Mouse (Mus musculus): Measurements from ENCODE around the gene Naa10. TPM values are rescaled to one million over a fixed set of nuclear protein-coding genes. Genes with fewer than 3 reads are reported as not detected.
A peak's percentile ranks its signal among the peaks of the same experiment; 100 is the strongest.

The Naa10 gene
- 77.6 and 87.2 TPM in 2 replicates for polyA plus RNA-seq (2016; fragmentation: Nextera tagmentation; extraction: Ambion mirVana)

GRCm38 (mm10) chrX:73921823-73922549 lies at the start of gene Naa10, which contains the start of gene Arhgap4:
Gene Naa10, minus strand, starts transcription at chrX:73921944.
Gene Arhgap4, minus strand, starts transcription at chrX:73921870.
- Histone ChIP-seq H3K4me3 (peak within 1 kb of the TSS; percentile 63), H3K4me1 (replicated peaks) (no peaks in the 10 kb centered on the region), H3K4me2 (peak within 1 kb of the TSS; percentile 76), H3K27me3 (replicated peaks) (no peaks in the 10 kb centered on the region), H3K9me3 (replicated peaks) (no peaks in the 10 kb centered on the region), H3K9ac (peak within 1 kb of the TSS; percentile 78), H3K36me3 (peaks cover 35% of the 10 kb centered on the region), H3K27ac (ENCODE audit: poor library complexity, severe bottlenecking) (peak within 1 kb of the TSS; percentile 84)
- WGBS = 14% methylated on average over 43 of the region's 43 CpGs
- peak; percentile 94 for ATAC-seq (ENCODE audit: insufficient number of reproducible peaks, low FRiP score)

GRCm38 (mm10) chrX:73970781-73971180 lies 49.0 kb upstream of the Naa10 start:
- H3K4me1 ChIP-seq (replicated peaks) = no peaks in the 10 kb centered on the region
- H3K4me3 ChIP-seq = no peak overlapping the region
- H3K9ac ChIP-seq = no peak overlapping the region
- H3K27ac ChIP-seq (ENCODE audit: poor library complexity, severe bottlenecking) = no peak overlapping the region
- H3K4me2 ChIP-seq = no peak overlapping the region
- peaks cover 6% of the 10 kb centered on the region; the same call in 1 of the 2 replicates for H3K27me3 ChIP-seq (replicated peaks)
- H3K9me3 ChIP-seq (replicated peaks) = no peaks in the 10 kb centered on the region
- no peaks in the 10 kb centered on the region for H3K36me3 ChIP-seq
- ATAC-seq (ENCODE audit: insufficient number of reproducible peaks, low FRiP score) = no peak

- WGBS = 69% methylated on average over 2 of the region's 2 CpGs
- Histone ChIP-seq H3K4me2 (no peak overlapping the region), H3K27ac (ENCODE audit: poor library complexity, severe bottlenecking) (no peak overlapping the region), H3K4me1 (replicated peaks) (peaks cover under 1% of the 10 kb centered on the region), H3K4me3 (no peak overlapping the region), H3K36me3 (no peaks in the 10 kb centered on the region), H3K27me3 (replicated peaks) (peaks cover 6% of the 10 kb centered on the region; the same call in 1 of the 2 replicates), H3K9me3 (replicated peaks) (no peaks in the 10 kb centered on the region), H3K9ac (no peak overlapping the region)
- ATAC-seq (ENCODE audit: insufficient number of reproducible peaks, low FRiP score) = no peak
Measured at GRCm38 (mm10) chrX:73969729-73970128, 48.0 kb upstream of the Naa10 start.

- no peak overlapping the region for H3K4me3 ChIP-seq
Measured at GRCm38 (mm10) chrX:73969167-73969566, 47.4 kb upstream of the Naa10 start.

GRCm38 (mm10) chrX:73967177-73968075 lies 45.7 kb upstream of the Naa10 start:
- H3K4me1 ChIP-seq (replicated peaks) = peaks cover 22% of the 10 kb centered on the region
- peaks cover 6% of the 10 kb centered on the region; the same call in 1 of the 2 replicates for H3K27me3 ChIP-seq (replicated peaks)
- peak overlapping the region; percentile 66 for H3K4me3 ChIP-seq
- WGBS = 12% methylated on average over 60 of the region's 60 CpGs
- H3K27ac ChIP-seq (ENCODE audit: poor library complexity, severe bottlenecking) = peak overlapping the region; percentile 98
- 0 out of 2 replicates have a peak, but pooled peaks cover under 1% of the 10 kb centered on the region for H3K36me3 ChIP-seq
- no peaks in the 10 kb centered on the region for H3K9me3 ChIP-seq (replicated peaks)
- ATAC-seq (ENCODE audit: insufficient number of reproducible peaks, low FRiP score) = peak; percentile 87
- peak overlapping the region; percentile 59 for H3K4me2 ChIP-seq
- H3K9ac ChIP-seq = peak overlapping the region; percentile 87

More at GRCm38 (mm10) chrX:73969167-73969566, 47.4 kb upstream of the Naa10 start:
- no peaks in the 10 kb centered on the region for H3K9me3 ChIP-seq (replicated peaks)
- WGBS = 70% methylated on average over 1 of the region's 1 CpGs
- peaks cover 6% of the 10 kb centered on the region; the same call in 1 of the 2 replicates for H3K27me3 ChIP-seq (replicated peaks)
- H3K4me1 ChIP-seq (replicated peaks) = peaks cover 6% of the 10 kb centered on the region
- no peak for ATAC-seq (ENCODE audit: insufficient number of reproducible peaks, low FRiP score)
- no peak overlapping the region for H3K9ac ChIP-seq
- no peak overlapping the region for H3K4me2 ChIP-seq
- no peaks in the 10 kb centered on the region for H3K36me3 ChIP-seq
- no peak overlapping the region for H3K27ac ChIP-seq (ENCODE audit: poor library complexity, severe bottlenecking)

GRCm38 (mm10) chrX:73966248-73967176 lies 44.8 kb upstream of the Naa10 start, which contains the start of gene Hcfc1:
Gene Hcfc1, minus strand, starts transcription at chrX:73966357.
- peaks cover 22% of the 10 kb centered on the region for H3K4me1 ChIP-seq (replicated peaks)
- peak within 1 kb of the TSS; percentile 66 for H3K4me3 ChIP-seq
- H3K9ac ChIP-seq = peak within 1 kb of the TSS; percentile 87
- peak within 1 kb of the TSS; percentile 98 for H3K27ac ChIP-seq (ENCODE audit: poor library complexity, severe bottlenecking)
- peak; percentile 78 for ATAC-seq (ENCODE audit: insufficient number of reproducible peaks, low FRiP score)
- WGBS = 15% methylated on average over 58 of the region's 58 CpGs
- H3K9me3 ChIP-seq (replicated peaks) = no peaks in the 10 kb centered on the region
- H3K27me3 ChIP-seq (replicated peaks) = peaks cover 6% of the 10 kb centered on the region; the same call in 1 of the 2 replicates
- peaks cover 7% of the 10 kb centered on the region for H3K36me3 ChIP-seq
- H3K4me2 ChIP-seq = peak within 1 kb of the TSS; percentile 77

- H3K4me1 ChIP-seq (replicated peaks) = peaks cover 22% of the 10 kb centered on the region
- H3K4me2 ChIP-seq = peak overlapping the region; percentile 77
- peak overlapping the region; percentile 98 for H3K27ac ChIP-seq (ENCODE audit: poor library complexity, severe bottlenecking)
- no peak for ATAC-seq (ENCODE audit: insufficient number of reproducible peaks, low FRiP score)
- H3K9me3 ChIP-seq (replicated peaks) = no peaks in the 10 kb centered on the region
- WGBS = 20% methylated on average over 20 of the region's 20 CpGs
- peak overlapping the region; percentile 66 for H3K4me3 ChIP-seq
- peaks cover 6% of the 10 kb centered on the region; the same call in 1 of the 2 replicates for H3K27me3 ChIP-seq (replicated peaks)
- H3K36me3 ChIP-seq = peaks cover 19% of the 10 kb centered on the region
- peak overlapping the region; percentile 87 for H3K9ac ChIP-seq
Measured at GRCm38 (mm10) chrX:73965307-73965706, 43.6 kb upstream of the Naa10 start.

- no peak for ATAC-seq (ENCODE audit: insufficient number of reproducible peaks, low FRiP score)
- WGBS = 23% methylated on average over 3 of the region's 3 CpGs
Measured at GRCm38 (mm10) chrX:73964363-73964762, 42.6 kb upstream of the Naa10 start.

GRCm38 (mm10) chrX:73954988-73955387 lies 33.2 kb upstream of the Naa10 start:
- Histone ChIP-seq H3K4me1 (replicated peaks) (no peaks in the 10 kb centered on the region), H3K9ac (no peak overlapping the region), H3K4me3 (no peak overlapping the region), H3K4me2 (no peak overlapping the region), H3K36me3 (peaks cover 92% of the 10 kb centered on the region), H3K27me3 (replicated peaks) (no peaks in the 10 kb centered on the region), H3K27ac (ENCODE audit: poor library complexity, severe bottlenecking) (no peak overlapping the region), H3K9me3 (replicated peaks) (0 out of 2 replicates have a peak, but pooled peaks cover 4% of the 10 kb centered on the region)
- no peak for ATAC-seq (ENCODE audit: insufficient number of reproducible peaks, low FRiP score)
- 78% methylated on average over 6 of the region's 6 CpGs for WGBS

More at GRCm38 (mm10) chrX:73964363-73964762, 42.6 kb upstream of the Naa10 start:
- H3K27me3 ChIP-seq (replicated peaks) = peaks cover 6% of the 10 kb centered on the region; the same call in 1 of the 2 replicates
- H3K4me3 ChIP-seq = peak overlapping the region; percentile 66
- no peaks in the 10 kb centered on the region for H3K9me3 ChIP-seq (replicated peaks)
- peak overlapping the region; percentile 87 for H3K9ac ChIP-seq
- H3K4me1 ChIP-seq (replicated peaks) = peaks cover 22% of the 10 kb centered on the region
- peaks cover 26% of the 10 kb centered on the region for H3K36me3 ChIP-seq
- no peak overlapping the region for H3K27ac ChIP-seq (ENCODE audit: poor library complexity, severe bottlenecking)
- H3K4me2 ChIP-seq = peak overlapping the region; percentile 77

GRCm38 (mm10) chrX:73952603-73953002 lies 30.9 kb upstream of the Naa10 start:
- Histone ChIP-seq H3K9ac (no peak overlapping the region), H3K4me1 (replicated peaks) (no peaks in the 10 kb centered on the region), H3K4me3 (no peak overlapping the region), H3K27me3 (replicated peaks) (no peaks in the 10 kb centered on the region), H3K27ac (ENCODE audit: poor library complexity, severe bottlenecking) (no peak overlapping the region), H3K4me2 (no peak overlapping the region), H3K36me3 (peaks cover 94% of the 10 kb centered on the region), H3K9me3 (replicated peaks) (0 out of 2 replicates have a peak, but pooled peaks cover 4% of the 10 kb centered on the region)
- no peak for ATAC-seq (ENCODE audit: insufficient number of reproducible peaks, low FRiP score)
- 84% methylated on average over 5 of the region's 5 CpGs for WGBS
